Mouse (Mus musculus): ENCODE data around the gene Cdkn1c.

DNA sequence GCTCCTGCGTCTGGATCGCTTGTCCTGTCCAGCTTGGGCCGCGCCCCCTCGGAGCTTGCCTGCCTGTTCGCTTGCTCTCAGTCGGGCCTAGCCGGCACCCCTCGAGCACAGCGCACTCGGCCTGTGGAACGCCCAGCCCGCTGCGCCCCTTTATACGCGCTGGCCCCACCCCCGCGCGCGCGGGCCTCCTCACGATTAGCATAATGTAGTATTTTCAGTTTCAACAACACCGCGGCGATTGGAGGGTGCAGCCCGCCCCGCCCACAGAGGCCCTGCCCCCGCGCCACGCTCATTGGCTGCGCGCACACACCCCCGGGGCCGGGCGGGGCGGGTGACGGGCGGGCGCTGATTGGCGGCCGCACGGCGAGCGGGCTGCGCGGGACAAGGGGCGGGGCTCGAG, at the start of gene Cdkn1c:
- peak; percentile 79 for TF ChIP-seq POLR2A (IDR thresholded peaks at IDR 0.05; ENCODE audit: insufficient read depth, low read length)
- no peak for TF ChIP-seq CTCF (IDR thresholded peaks at IDR 0.05; ENCODE audit: low read depth, low read length)
- 0 out of 2 replicates have a peak, but pooled peaks have one; percentile 6 for TF ChIP-seq EP300 (IDR thresholded peaks at IDR 0.05; ENCODE audit: insufficient read depth, low read depth, low read length)
